Mouse (Mus musculus): ENCODE measurements around the gene Ciz1.

GRCm38 (mm10) chr2:32317791-32318417 lies 34.2 kb upstream of the Ciz1 start:
- TF ChIP-seq EP300 (IDR thresholded peaks at IDR 0.05; ENCODE audit: low read depth) (no peak), CTCF (IDR thresholded peaks at IDR 0.05; ENCODE audit: low read depth) (no peak)
